ENCODE assay signal across 24 mouse cellular contexts in the genomic region with DNA sequence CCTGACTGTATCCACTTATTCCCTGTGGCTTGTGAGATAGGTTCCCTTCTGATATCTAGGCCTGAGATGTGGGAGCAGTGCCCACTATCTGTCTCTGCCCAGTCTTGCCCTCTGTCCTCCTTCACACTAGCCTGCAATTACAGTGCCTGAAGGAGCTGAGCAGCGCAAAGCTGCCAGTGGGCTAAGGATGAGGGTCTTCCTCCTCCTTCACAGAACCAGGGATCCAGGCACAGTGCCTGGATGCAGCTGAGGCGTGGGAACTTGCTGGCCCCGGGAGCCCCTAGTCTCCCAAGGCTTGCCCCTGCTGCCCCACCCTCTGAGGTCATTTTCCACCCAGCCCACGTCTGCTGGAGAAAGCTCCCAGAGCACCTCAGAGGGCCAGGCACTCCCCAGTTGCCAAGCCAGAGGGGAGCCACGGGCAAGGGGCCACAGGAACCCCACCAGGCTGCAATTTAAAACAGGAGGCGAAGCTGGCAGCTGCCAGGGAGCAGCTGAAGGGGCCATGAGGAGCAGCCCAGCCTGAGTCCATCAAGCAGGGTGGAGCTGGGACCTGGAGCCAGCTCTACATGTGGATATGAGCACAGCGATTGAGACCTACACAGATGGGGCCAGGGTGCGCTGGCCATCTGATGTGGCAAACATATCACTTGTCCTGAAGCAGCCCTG. TPM values are rescaled to one million over a fixed set of nuclear protein-coding genes. Genes with fewer than 3 reads are reported as not detected.
DNase-seq lines count a peak whose midpoint lies in the region; ATAC-seq and TF ChIP-seq lines count a peak whose summit lies in the region.
"Had no signal": no experiment of that assay in that cellular context is flagged by ENCODE, and none has a peak within 500 bp of the region (broad histone marks: within the 10 kb centered on the region; RNA-seq: fewer than 3 reads in every experiment).

No protein-coding gene starts in this region.

- no peak overlapping the region for H3K9ac ChIP-seq in embryonic facial prominence, embryonic 15.5 days
- no peak overlapping the region for H3K9ac ChIP-seq in heart, adult 2 months (ENCODE audit: low read depth, low read length)
- no peak overlapping the region for H3K9ac ChIP-seq in heart, embryonic 12.5 days
- H3K9ac ChIP-seq: heart, embryonic 13.5 days; hindbrain, embryonic 15.5 days had no signal

- no peak for TF ChIP-seq POLR2A in heart, adult 2 months (IDR thresholded peaks at IDR 0.05; ENCODE audit: insufficient read depth, low read depth, low read length)
- TF ChIP-seq POLR2A in lung, adult 2 months (IDR thresholded peaks at IDR 0.05; ENCODE audit: borderline replicate concordance, extremely low read depth, low read depth, low read length), result no peak

- no peaks in the 10 kb centered on the region for H3K79me2 ChIP-seq in heart, adult 2 months (replicated peaks; ENCODE audit: control insufficient read depth, insufficient read depth, low read length)

- H3K4me1 ChIP-seq in embryonic facial prominence, embryonic 15.5 days, result peaks cover 4% of the 10 kb centered on the region; the same call in 1 of the 2 replicates
- H3K4me1 ChIP-seq in embryonic facial prominence, embryonic 10.5 days, result 0 out of 2 replicates have a peak, but pooled peaks cover 9% of the 10 kb centered on the region
- no peaks in the 10 kb centered on the region for H3K4me1 ChIP-seq in heart, adult 2 months (ENCODE audit: control insufficient read depth, insufficient read depth, low read length)
- H3K4me1 ChIP-seq in heart, embryonic 12.5 days (replicated peaks), result 0 out of 2 replicates have a peak, but pooled peaks cover 5% of the 10 kb centered on the region
- no peaks in the 10 kb centered on the region for H3K4me1 ChIP-seq in lung, adult 2 months (ENCODE audit: control insufficient read depth, insufficient read depth, low read length)

- no peaks in the 10 kb centered on the region for H3K27me3 ChIP-seq in embryonic facial prominence, embryonic 15.5 days
- no peaks in the 10 kb centered on the region for H3K27me3 ChIP-seq in embryonic facial prominence, embryonic 10.5 days (replicated peaks; ENCODE audit: low read depth, poor library complexity, severe bottlenecking)
- H3K27me3 ChIP-seq in heart, adult 2 months (ENCODE audit: control insufficient read depth, insufficient read depth, low read length), result no peaks in the 10 kb centered on the region
- no peaks in the 10 kb centered on the region for H3K27me3 ChIP-seq in heart, embryonic 12.5 days (replicated peaks)
- H3K27me3 ChIP-seq: hindbrain, embryonic 15.5 days had no signal

- H3K4me3 ChIP-seq in embryonic facial prominence, embryonic 15.5 days (replicated peaks), result no peak overlapping the region
- H3K4me3 ChIP-seq in embryonic facial prominence, embryonic 10.5 days, result no peak overlapping the region
- no peak overlapping the region for H3K4me3 ChIP-seq in heart, adult 2 months
- no peak overlapping the region for H3K4me3 ChIP-seq in heart, embryonic 12.5 days
- H3K4me3 ChIP-seq in lung, adult 2 months (replicated peaks; ENCODE audit: extremely low read depth, low read depth, low read length), result no peak overlapping the region
- H3K4me3 ChIP-seq: heart, embryonic 13.5 days; hindbrain, embryonic 15.5 days had no signal

- H3K27ac ChIP-seq in embryonic facial prominence, embryonic 15.5 days (replicated peaks), result no peak overlapping the region
- no peak overlapping the region; the same call in 1 of the 2 replicates for H3K27ac ChIP-seq in embryonic facial prominence, embryonic 10.5 days (replicated peaks)
- no peak overlapping the region for H3K27ac ChIP-seq in heart, adult 2 months
- no peak overlapping the region for H3K27ac ChIP-seq in heart, embryonic 12.5 days (ENCODE audit: poor library complexity, severe bottlenecking)
- H3K27ac ChIP-seq: heart, embryonic 13.5 days; hindbrain, embryonic 15.5 days had no signal

- no peaks in the 10 kb centered on the region for H3K36me3 ChIP-seq in embryonic facial prominence, embryonic 15.5 days
- no peaks in the 10 kb centered on the region for H3K36me3 ChIP-seq in embryonic facial prominence, embryonic 10.5 days (replicated peaks)
- H3K36me3 ChIP-seq in heart, adult 2 months (ENCODE audit: control insufficient read depth, insufficient read depth, low read length), result no peaks in the 10 kb centered on the region
- H3K36me3 ChIP-seq in heart, embryonic 12.5 days, result no peaks in the 10 kb centered on the region
- H3K36me3 ChIP-seq: G1E; heart, embryonic 13.5 days; hindbrain, embryonic 15.5 days had no signal

- no peak for TF ChIP-seq CTCF in heart, adult 2 months (IDR thresholded peaks at IDR 0.05)
- no peak for TF ChIP-seq CTCF in lung, adult 2 months (IDR thresholded peaks at IDR 0.05; ENCODE audit: insufficient read depth, low read length)

- H3K4me2 ChIP-seq in embryonic facial prominence, embryonic 15.5 days (replicated peaks), result no peak overlapping the region
- no peak overlapping the region for H3K4me2 ChIP-seq in heart, embryonic 12.5 days
- H3K4me2 ChIP-seq: heart, embryonic 13.5 days; hindbrain, embryonic 15.5 days had no signal

- ATAC-seq in embryonic facial prominence, embryonic 15.5 days (ENCODE audit: insufficient number of reproducible peaks, low FRiP score, low TSS enrichment, low read depth), result 0 out of 2 replicates have a peak, but pooled peaks have one; percentile 41
- ATAC-seq in heart, embryonic 12.5 days (ENCODE audit: insufficient number of reproducible peaks, low FRiP score), result no peak
- ATAC-seq: activated CD4-positive, CD25-positive, alpha-beta regulatory T cell, adult 4 months; forebrain, embryonic 14.5 days; midbrain, embryonic 16.5 days had no signal

- H3K9me3 ChIP-seq in embryonic facial prominence, embryonic 15.5 days (replicated peaks), result no peaks in the 10 kb centered on the region
- no peaks in the 10 kb centered on the region for H3K9me3 ChIP-seq in embryonic facial prominence, embryonic 10.5 days
- H3K9me3 ChIP-seq in heart, embryonic 12.5 days (replicated peaks), result no peaks in the 10 kb centered on the region
- H3K9me3 ChIP-seq: G1E; heart, embryonic 13.5 days; hindbrain, embryonic 15.5 days had no signal

- TF ChIP-seq EP300 in heart, adult 2 months (IDR thresholded peaks at IDR 0.05; ENCODE audit: insufficient read depth, low read depth, low read length), result no peak

- intact Hi-C loops in heart, adult 2 months (cut with DNase I), result no loop called here
- intact Hi-C loops in left cerebral cortex, postnatal 4 days (cut with DNase I), result no loop called here
- intact Hi-C loops in left cerebral cortex, postnatal 25 days (cut with DNase I), result no loop called here
- intact Hi-C loops in heart, postnatal 25 days (cut with DNase I), result no loop called here

- WGBS in embryonic facial prominence, embryonic 15.5 days, result 57% methylated on average over 8 of the region's 8 CpGs
- 77% methylated on average over 8 of the region's 8 CpGs for WGBS in embryonic facial prominence, embryonic 10.5 days
- 59% methylated on average over 8 of the region's 8 CpGs for WGBS in heart, adult 2 months
- WGBS in heart, embryonic 12.5 days, result 61% methylated on average over 8 of the region's 8 CpGs
- 53% methylated on average over 8 of the region's 8 CpGs for WGBS in lung, adult 2 months

- no peak for DNase-seq in embryonic facial prominence, embryonic 10.5 days (ENCODE audit: low spot score)
- peak; percentile 27 to 33 for DNase-seq in heart, adult 2 months
- peak; percentile 62 for DNase-seq in left cerebral cortex, postnatal 4 days
- DNase-seq in left cerebral cortex, postnatal 25 days (ENCODE audit: low spot score in 2 of 2), result no peak
- peak; percentile 22 for DNase-seq in heart, postnatal 25 days (ENCODE audit: low spot score)
- DNase-seq in lung, adult 2 months, result no peak
- DNase-seq: adrenal gland, postnatal 14 days; cerebellum, adult 11-12 months; kidney, adult 11 months; liver; lung, postnatal 10 days; retina, postnatal 1 day; thymus, postnatal 14 days had no signal

RNA-seq across cellular contexts. Expression of gene Sstr5, which starts 33.4 kb away (rescaled TPM):
- polyA plus RNA-seq in embryonic facial prominence, embryonic 15.5 days (2015; fragmentation: Nextera tagmentation; extraction: Ambion mirVana), result 0.17 and 0.27 TPM in 2 replicates
- polyA plus RNA-seq in embryonic facial prominence, embryonic 10.5 days (2016; fragmentation: Nextera tagmentation; extraction: Ambion mirVana), result 0.13 and 0.21 TPM in 2 replicates
- not detected for total RNA-seq in heart, adult 2 months (2021)
- polyA plus RNA-seq in heart, adult 2 months (2012; rRNA removed), result not detected in 2 replicates
- 0.63 and 0.67 TPM in 2 replicates for polyA plus RNA-seq in heart, embryonic 12.5 days (2016; fragmentation: Nextera tagmentation; extraction: Ambion mirVana)
- total RNA-seq in left cerebral cortex, postnatal 4 days (2021), result under 1 TPM; 0.58 to 0.72 TPM
- under 1 TPM in 1 of 2 experiments, not detected in 1; 0.60 TPM for total RNA-seq in left cerebral cortex, postnatal 25 days (2021)
- total RNA-seq in heart, postnatal 25 days (2021), result not detected
- 0.06 and 0.08 TPM in 2 replicates for polyA plus RNA-seq in lung, adult 2 months (2012; rRNA removed)
- total RNA-seq: adrenal gland, postnatal 14 days; megakaryocyte progenitor cell, adult 5-6 weeks had no signal
- polyA plus RNA-seq: activated CD4-positive, CD25-positive, alpha-beta regulatory T cell, adult 4 months; G1E; kidney, embryonic 16.5 days; liver, embryonic 16.5 days had no signal

RNA-seq across cellular contexts. Expression of gene Sox8, which starts 40.0 kb away (rescaled TPM):
- polyA plus RNA-seq in embryonic facial prominence, embryonic 15.5 days (2015; fragmentation: Nextera tagmentation; extraction: Ambion mirVana), result 13.1 and 13.7 TPM in 2 replicates
- 12.5 and 13.1 TPM in 2 replicates for polyA plus RNA-seq in embryonic facial prominence, embryonic 10.5 days (2016; fragmentation: Nextera tagmentation; extraction: Ambion mirVana)
- under 1 TPM; 0.30 to 0.44 TPM for total RNA-seq in heart, adult 2 months (2021)
- 0.57 and 0.67 TPM in 2 replicates for polyA plus RNA-seq in heart, adult 2 months (2012; rRNA removed)
- polyA plus RNA-seq in heart, embryonic 12.5 days (2016; fragmentation: Nextera tagmentation; extraction: Ambion mirVana), result 1.6 and 1.9 TPM in 2 replicates
- 10 to 100 TPM; 29.9 to 38.1 TPM for total RNA-seq in left cerebral cortex, postnatal 4 days (2021)
- 10 to 100 TPM; 52.1 to 55.3 TPM for total RNA-seq in left cerebral cortex, postnatal 25 days (2021)
- total RNA-seq in heart, postnatal 25 days (2021), result under 1 TPM; 0.25 to 0.75 TPM
- polyA plus RNA-seq in lung, adult 2 months (2012; rRNA removed), result 0.49 and 0.62 TPM in 2 replicates
- total RNA-seq: megakaryocyte progenitor cell, adult 5-6 weeks had no signal
- polyA plus RNA-seq: G1E had no signal

RNA-seq across cellular contexts. Expression of gene Lmf1, which starts 48.4 kb away (rescaled TPM):
- polyA plus RNA-seq in embryonic facial prominence, embryonic 15.5 days (2015; fragmentation: Nextera tagmentation; extraction: Ambion mirVana), result 29.0 and 31.4 TPM in 2 replicates
- 26.3 and 26.6 TPM in 2 replicates for polyA plus RNA-seq in embryonic facial prominence, embryonic 10.5 days (2016; fragmentation: Nextera tagmentation; extraction: Ambion mirVana)
- total RNA-seq in heart, adult 2 months (2021), result 10 to 100 TPM; 28.7 to 33.5 TPM
- 32.7 and 41.8 TPM in 2 replicates for polyA plus RNA-seq in heart, adult 2 months (2012; rRNA removed)
- 34.6 and 35.3 TPM in 2 replicates for polyA plus RNA-seq in heart, embryonic 12.5 days (2016; fragmentation: Nextera tagmentation; extraction: Ambion mirVana)
- total RNA-seq in left cerebral cortex, postnatal 4 days (2021), result 10 to 100 TPM; 19.4 to 21.5 TPM
- 10 to 100 TPM; 20.4 to 23.7 TPM for total RNA-seq in left cerebral cortex, postnatal 25 days (2021)
- 10 to 100 TPM; 31.7 to 34.3 TPM for total RNA-seq in heart, postnatal 25 days (2021)
- 15.8 and 22.4 TPM in 2 replicates for polyA plus RNA-seq in lung, adult 2 months (2012; rRNA removed)

Comparison
In these comparisons a context has a peak if more than half of its experiments do, and no peak if none do; other contexts are left out.
1. DNase-seq: peak in heart, adult 2 months (2 of 2), left cerebral cortex, postnatal 4 days (single experiment) and heart, postnatal 25 days (single experiment); none in embryonic facial prominence, embryonic 10.5 days (single experiment), left cerebral cortex, postnatal 25 days (0 of 2) and lung, adult 2 months (single experiment).